Mouse (Mus musculus): ENCODE results near the gene Cd177. TPM values are rescaled to one million over a fixed set of nuclear protein-coding genes. Genes with fewer than 3 reads are reported as not detected.

Gene Cd177
- total and polyA plus RNA-seq, 2 experiments from 2014 or later: 0.55 to 2.8 TPM

DNA sequence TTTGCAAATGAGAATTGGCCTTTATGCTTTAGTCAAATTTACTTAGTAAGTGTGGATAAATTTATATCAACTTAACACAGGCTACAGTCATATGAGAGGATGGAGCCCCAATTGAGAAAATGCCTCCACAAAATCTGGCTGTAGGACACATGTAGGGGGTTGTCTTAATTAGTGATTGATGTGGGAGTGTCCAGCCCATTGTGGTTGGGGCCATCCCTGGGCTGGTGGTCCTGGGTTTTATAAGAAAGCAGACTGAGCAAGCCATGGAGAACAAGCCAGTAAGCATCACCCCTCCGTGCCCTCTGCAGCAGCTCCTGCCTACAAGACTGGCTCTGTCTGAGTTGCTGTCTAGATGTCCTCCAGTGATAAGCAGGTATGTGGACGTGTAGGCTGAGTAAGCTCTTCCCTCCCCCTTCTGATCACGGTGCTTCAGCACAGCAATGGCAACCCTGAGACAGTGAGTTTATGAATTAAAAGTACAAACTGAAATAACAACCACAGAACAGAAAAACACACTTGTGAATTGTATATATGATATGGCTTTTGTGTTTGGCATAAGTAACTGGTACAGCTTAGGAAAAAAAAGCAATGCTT lies 13.9 kb upstream of the Cd177 start:
- 42% methylated on average over 3 of the region's 3 CpGs for WGBS
- Histone ChIP-seq H3K27me3 (ENCODE audit: insufficient read depth, low read length) (no peaks in the 10 kb centered on the region), H3K4me1 (ENCODE audit: insufficient read depth, low read length) (no peaks in the 10 kb centered on the region), H3K27ac (no peak overlapping the region), H3K36me3 (ENCODE audit: insufficient read depth, low read length) (no peaks in the 10 kb centered on the region), H3K9ac (replicated peaks; ENCODE audit: low read length) (no peak overlapping the region), H3K9me3 (ENCODE audit: low read length) (no peaks in the 10 kb centered on the region), H3K4me2 (ENCODE audit: low read depth, low read length) (no peak overlapping the region), H3K4me3 (ENCODE audit: low read length) (no peak overlapping the region)
- ATAC-seq (no peak), DNase-seq (ENCODE audit: low spot score) (no peak)
- TF ChIP-seq CTCF (IDR thresholded peaks at IDR 0.05; ENCODE audit: low read depth): no peak

DNA sequence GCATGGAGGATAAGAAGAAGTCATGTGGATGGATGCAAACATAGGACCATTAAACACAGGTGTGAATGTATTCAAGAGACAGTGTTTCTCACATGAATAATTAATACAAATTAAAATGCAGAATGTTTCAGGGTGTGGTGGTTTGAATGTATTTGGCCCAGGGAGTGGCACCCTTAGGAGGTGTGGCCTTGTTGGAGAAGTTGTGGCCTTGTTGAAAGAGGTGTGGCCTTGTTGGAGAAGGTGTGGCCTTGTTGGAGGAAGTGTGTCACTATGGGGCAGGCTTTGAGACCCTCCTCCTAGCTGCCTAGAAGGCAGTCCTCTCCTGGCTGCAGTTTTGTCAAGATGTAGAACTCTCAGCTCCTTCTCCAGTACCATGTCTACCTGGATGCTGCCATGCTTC lies 11.2 kb upstream of the Cd177 start:
- H3K4me3 ChIP-seq (ENCODE audit: low read length): no peak overlapping the region
- no peaks in the 10 kb centered on the region for H3K27me3 ChIP-seq (ENCODE audit: insufficient read depth, low read length)
- no peak for TF ChIP-seq CTCF (IDR thresholded peaks at IDR 0.05; ENCODE audit: low read depth)
- H3K27ac ChIP-seq: no peak overlapping the region
- DNase-seq (ENCODE audit: low spot score) (no peak), ATAC-seq (no peak)
- no peak overlapping the region for H3K4me2 ChIP-seq (ENCODE audit: low read depth, low read length)
- H3K9ac ChIP-seq (replicated peaks; ENCODE audit: low read length): no peak overlapping the region
- no peaks in the 10 kb centered on the region for H3K9me3 ChIP-seq (ENCODE audit: low read length)
- H3K36me3 ChIP-seq (ENCODE audit: insufficient read depth, low read length): no peaks in the 10 kb centered on the region
- H3K4me1 ChIP-seq (ENCODE audit: insufficient read depth, low read length): no peaks in the 10 kb centered on the region

DNA sequence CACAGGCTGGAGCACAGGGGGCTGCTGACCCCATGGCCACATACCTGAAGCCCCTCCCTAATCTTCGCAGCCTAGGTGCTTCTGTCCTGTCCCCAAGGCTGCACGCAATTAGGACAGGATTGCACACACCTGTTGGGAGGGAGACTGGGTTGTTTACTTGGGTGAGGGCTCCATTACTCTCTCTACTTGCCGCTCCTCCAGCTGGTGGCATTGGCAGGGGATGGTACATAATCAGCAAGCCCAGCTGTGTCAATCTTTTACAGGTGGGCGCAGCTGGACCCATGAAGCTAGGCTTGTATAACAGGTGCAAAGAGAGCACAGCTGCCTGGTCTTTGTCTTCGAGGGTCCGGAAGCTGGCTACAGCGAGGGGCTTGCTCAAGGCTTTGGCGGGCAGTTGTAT lies 2.5 kb upstream of the Cd177 start:
- no peaks in the 10 kb centered on the region for H3K4me1 ChIP-seq (ENCODE audit: insufficient read depth, low read length)
- no peak for TF ChIP-seq CTCF (IDR thresholded peaks at IDR 0.05; ENCODE audit: low read depth)
- DNase-seq (ENCODE audit: low spot score) (no peak), ATAC-seq (no peak)
- no peaks in the 10 kb centered on the region for H3K9me3 ChIP-seq (ENCODE audit: low read length)
- WGBS: 88% methylated on average over 8 of the region's 8 CpGs
- no peak overlapping the region for H3K9ac ChIP-seq (replicated peaks; ENCODE audit: low read length)
- H3K27ac ChIP-seq: no peak overlapping the region
- H3K4me3 ChIP-seq (ENCODE audit: low read length): no peak overlapping the region
- no peaks in the 10 kb centered on the region for H3K36me3 ChIP-seq (ENCODE audit: insufficient read depth, low read length)
- H3K27me3 ChIP-seq (ENCODE audit: insufficient read depth, low read length): no peaks in the 10 kb centered on the region
- H3K4me2 ChIP-seq (ENCODE audit: low read depth, low read length): no peak overlapping the region

DNA sequence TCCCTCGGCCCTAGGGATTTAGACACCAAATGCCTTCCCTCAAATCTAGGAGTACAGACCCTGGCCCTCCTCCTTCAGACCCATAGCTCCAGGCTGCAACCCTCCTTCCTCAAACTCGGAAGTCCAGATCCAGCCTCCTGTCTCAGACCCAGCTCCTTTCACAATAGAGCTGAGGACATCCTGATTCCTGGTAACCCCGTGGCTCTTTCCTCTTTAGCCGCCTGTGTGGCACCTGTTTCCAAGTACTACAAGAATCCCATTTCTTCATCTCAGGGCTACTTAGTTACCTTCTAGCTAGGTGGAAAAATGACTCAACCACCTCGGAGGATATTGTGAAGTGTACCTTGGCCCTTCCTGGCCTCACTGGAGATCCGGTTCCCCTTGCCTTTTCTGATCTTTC lies 1.1 kb upstream of the Cd177 start:
- H3K4me2 ChIP-seq (ENCODE audit: low read depth, low read length): no peak overlapping the region
- no peak overlapping the region for H3K9ac ChIP-seq (replicated peaks; ENCODE audit: low read length)
- no peaks in the 10 kb centered on the region for H3K4me1 ChIP-seq (ENCODE audit: insufficient read depth, low read length)
- 77% methylated on average over 6 of the region's 6 CpGs for WGBS
- DNase-seq (ENCODE audit: low spot score) (no peak), ATAC-seq (no peak)
- H3K9me3 ChIP-seq (ENCODE audit: low read length): no peaks in the 10 kb centered on the region
- no peaks in the 10 kb centered on the region for H3K36me3 ChIP-seq (ENCODE audit: insufficient read depth, low read length)
- H3K27me3 ChIP-seq (ENCODE audit: insufficient read depth, low read length): no peaks in the 10 kb centered on the region
- no peak overlapping the region for H3K27ac ChIP-seq
- no peak overlapping the region for H3K4me3 ChIP-seq (ENCODE audit: low read length)
- TF ChIP-seq CTCF (IDR thresholded peaks at IDR 0.05; ENCODE audit: low read depth): no peak

DNA sequence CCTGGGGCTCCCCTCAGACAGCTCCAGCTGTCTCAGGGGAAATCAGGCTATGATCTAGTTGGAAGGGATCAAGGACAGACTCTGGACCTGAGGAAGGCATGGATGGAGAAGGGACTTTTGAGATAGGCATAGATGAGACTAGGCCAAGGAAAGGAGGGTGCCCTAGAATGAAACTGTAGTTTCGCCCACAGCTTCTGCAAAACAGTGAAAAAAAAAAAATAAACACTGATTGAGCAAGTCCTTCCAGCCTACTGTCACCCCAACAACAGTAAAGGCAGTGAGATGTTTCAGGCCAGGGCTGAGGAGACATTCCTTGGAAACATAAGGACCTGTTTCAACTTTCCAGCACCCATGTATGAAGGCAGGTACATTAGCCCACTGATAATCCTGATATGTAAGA lies 1.6 kb downstream of the Cd177 start:
- WGBS: 83% methylated on average over 1 of the region's 1 CpGs
- no peak overlapping the region for H3K4me3 ChIP-seq (ENCODE audit: low read length)
- no peak for TF ChIP-seq CTCF (IDR thresholded peaks at IDR 0.05; ENCODE audit: low read depth)
- no peak overlapping the region for H3K9ac ChIP-seq (replicated peaks; ENCODE audit: low read length)
- H3K4me2 ChIP-seq (ENCODE audit: low read depth, low read length): no peak overlapping the region
- no peaks in the 10 kb centered on the region for H3K27me3 ChIP-seq (ENCODE audit: insufficient read depth, low read length)
- DNase-seq (ENCODE audit: low spot score) (no peak), ATAC-seq (no peak)
- H3K4me1 ChIP-seq (ENCODE audit: insufficient read depth, low read length): no peaks in the 10 kb centered on the region
- no peaks in the 10 kb centered on the region for H3K9me3 ChIP-seq (ENCODE audit: low read length)
- H3K27ac ChIP-seq: no peak overlapping the region
- H3K36me3 ChIP-seq (ENCODE audit: insufficient read depth, low read length): no peaks in the 10 kb centered on the region

DNA sequence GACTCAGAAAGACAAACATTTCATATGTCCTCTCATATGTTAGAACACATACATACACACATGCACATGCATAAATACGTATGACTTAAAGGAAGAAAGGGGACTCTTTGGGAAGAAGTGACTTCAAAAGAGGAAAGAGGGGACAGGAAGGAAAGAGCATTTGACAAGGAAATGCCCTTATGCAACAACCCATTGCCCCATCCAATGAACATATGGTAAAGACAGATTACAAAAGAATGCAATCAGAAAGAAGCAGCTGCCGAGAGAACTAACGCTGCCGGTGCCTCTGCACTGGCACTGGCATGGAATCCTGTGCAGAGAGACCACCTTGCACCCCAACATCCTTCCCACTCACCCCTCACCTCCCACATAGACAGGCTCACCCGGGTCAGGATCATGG lies 6.6 kb downstream of the Cd177 start:
- Histone ChIP-seq H3K9me3 (ENCODE audit: low read length) (no peaks in the 10 kb centered on the region), H3K27ac (no peak overlapping the region), H3K4me3 (ENCODE audit: low read length) (no peak overlapping the region), H3K9ac (replicated peaks; ENCODE audit: low read length) (no peak overlapping the region), H3K27me3 (ENCODE audit: insufficient read depth, low read length) (no peaks in the 10 kb centered on the region), H3K4me2 (ENCODE audit: low read depth, low read length) (no peak overlapping the region), H3K36me3 (ENCODE audit: insufficient read depth, low read length) (no peaks in the 10 kb centered on the region), H3K4me1 (ENCODE audit: insufficient read depth, low read length) (no peaks in the 10 kb centered on the region)
- no peak for TF ChIP-seq CTCF (IDR thresholded peaks at IDR 0.05; ENCODE audit: low read depth)
- WGBS: 74% methylated on average over 5 of the region's 5 CpGs
- ATAC-seq: no peak
- no peak for DNase-seq (ENCODE audit: low spot score)

DNA sequence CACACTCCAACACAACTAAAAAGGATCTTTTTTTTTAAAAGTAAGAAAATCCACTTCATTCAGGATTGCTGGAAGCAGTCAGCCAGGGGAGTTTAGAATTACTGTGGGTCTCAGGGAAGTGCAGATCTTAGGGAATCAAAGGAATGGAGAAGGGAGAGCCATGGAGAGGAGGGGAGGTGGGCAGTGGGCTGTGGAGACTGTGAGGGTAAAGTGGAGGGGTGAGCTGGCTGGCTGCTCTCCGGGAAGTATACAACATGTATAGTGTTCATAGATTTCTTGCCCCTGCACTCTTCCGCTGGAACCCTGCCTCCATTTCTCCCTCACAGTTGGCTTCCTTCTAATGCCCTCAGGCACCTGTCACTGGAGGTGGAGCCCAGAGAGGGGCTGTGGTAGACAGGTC lies 8.5 kb downstream of the Cd177 start:
- Histone ChIP-seq H3K4me1 (ENCODE audit: insufficient read depth, low read length) (no peaks in the 10 kb centered on the region), H3K27me3 (ENCODE audit: insufficient read depth, low read length) (no peaks in the 10 kb centered on the region), H3K4me3 (ENCODE audit: low read length) (no peak overlapping the region), H3K27ac (no peak overlapping the region), H3K9me3 (ENCODE audit: low read length) (no peaks in the 10 kb centered on the region), H3K4me2 (ENCODE audit: low read depth, low read length) (no peak overlapping the region), H3K36me3 (ENCODE audit: insufficient read depth, low read length) (no peaks in the 10 kb centered on the region), H3K9ac (replicated peaks; ENCODE audit: low read length) (no peak overlapping the region)
- DNase-seq (ENCODE audit: low spot score): no peak
- ATAC-seq: no peak
- WGBS: 91% methylated on average over 2 of the region's 2 CpGs
- TF ChIP-seq CTCF (IDR thresholded peaks at IDR 0.05; ENCODE audit: low read depth): no peak

Data from hindbrain, postnatal 0 days (tissue).